Mouse (Mus musculus) Muller cell, postnatal 12 days (primary cell): Measurements from ENCODE around the gene 4930451I11Rik.
A peak's percentile ranks its signal among the peaks of the same experiment; 100 is the strongest.

ENCODE experiments used
- DNase-seq: peaks from one replicate; pipeline ENCODE4 v3.0.0-alpha.2; 2015; ENCODE audit errors: inconsistent ontology term

4930451I11Rik gene

DNA sequence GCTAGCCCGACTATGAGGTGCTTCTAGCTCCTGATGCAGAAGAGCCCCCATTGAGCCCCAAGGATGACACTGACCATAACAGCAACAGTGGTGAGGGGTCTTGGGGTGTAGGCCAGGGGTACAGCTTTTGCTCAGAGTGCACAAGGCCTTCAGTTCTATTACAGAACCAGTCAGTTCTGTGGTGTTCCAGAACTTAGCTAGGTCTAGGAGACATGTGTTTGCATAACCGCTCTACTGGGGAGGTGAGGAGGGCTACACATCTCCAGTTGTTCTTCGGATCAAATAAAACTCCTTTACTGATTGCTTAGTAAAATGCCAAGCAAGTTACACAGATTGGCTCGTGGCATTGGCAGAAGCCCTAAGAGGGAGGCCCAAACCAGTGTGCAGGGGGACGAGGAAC, at the start of gene 4930451I11Rik:
TSS of gene 4930451I11Rik (minus strand) at position 101 of the 400 bp plus-strand sequence.
- no peak for DNase-seq

DNA sequence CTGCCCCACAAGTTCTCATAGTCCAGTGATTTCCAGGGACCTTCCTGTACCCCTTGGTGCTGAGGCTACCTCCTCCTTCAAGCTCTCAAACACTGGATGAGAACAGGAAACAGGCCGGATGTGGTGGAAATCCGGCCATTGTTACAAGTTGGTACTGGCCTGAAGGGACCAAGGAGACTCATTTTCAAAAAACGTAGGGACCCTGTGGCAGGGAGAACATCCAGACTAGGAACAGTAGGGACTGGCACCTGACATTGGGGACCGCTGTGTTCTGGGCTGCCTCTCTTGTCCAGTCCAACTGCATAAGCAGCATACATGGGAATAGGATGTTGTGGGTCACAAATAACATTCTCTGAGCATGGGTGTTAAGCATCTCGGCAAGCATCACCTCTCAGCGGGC, 49.6 kb upstream of the 4930451I11Rik start:
- DNase-seq: no peak

DNA sequence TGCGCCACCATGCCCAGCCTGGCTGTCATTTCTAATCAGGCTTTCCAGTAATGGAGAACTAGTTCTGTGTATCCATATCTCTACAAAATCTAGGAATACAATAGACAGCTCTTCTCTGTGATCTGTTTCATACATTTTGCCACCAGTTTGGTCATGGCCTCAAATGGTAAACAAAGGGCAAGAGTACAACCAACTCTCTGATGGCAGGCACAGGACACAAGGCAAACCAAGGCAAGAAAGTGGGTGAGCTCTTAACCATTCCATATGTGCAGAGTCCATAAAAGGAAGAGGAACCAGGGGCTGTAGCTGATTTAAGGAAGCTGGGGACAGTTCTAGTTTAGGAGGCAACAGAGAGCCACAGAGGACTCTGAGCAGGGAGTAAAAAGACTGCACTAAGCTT, 45.8 kb upstream of the 4930451I11Rik start:
- no peak for DNase-seq

DNA sequence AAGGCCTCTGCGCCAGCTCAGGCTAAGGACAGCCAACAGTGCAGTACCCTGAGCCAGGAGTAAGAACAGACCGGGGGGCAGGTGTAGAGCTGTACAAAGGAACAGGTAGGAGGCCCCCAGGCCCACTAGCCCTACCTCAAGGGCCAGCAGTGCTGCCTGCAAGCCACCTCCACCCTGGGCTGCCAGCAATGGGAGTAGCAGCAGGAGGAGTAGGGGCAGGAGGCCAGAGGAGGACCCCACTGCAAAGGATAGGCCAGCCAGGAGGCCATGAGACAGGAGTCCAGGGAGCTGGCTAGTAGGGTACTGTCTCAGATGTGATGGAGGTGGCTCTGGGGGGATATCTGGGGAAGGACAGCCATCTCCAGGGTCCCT, 39.1 kb upstream of the 4930451I11Rik start:
- DNase-seq: no peak

DNA sequence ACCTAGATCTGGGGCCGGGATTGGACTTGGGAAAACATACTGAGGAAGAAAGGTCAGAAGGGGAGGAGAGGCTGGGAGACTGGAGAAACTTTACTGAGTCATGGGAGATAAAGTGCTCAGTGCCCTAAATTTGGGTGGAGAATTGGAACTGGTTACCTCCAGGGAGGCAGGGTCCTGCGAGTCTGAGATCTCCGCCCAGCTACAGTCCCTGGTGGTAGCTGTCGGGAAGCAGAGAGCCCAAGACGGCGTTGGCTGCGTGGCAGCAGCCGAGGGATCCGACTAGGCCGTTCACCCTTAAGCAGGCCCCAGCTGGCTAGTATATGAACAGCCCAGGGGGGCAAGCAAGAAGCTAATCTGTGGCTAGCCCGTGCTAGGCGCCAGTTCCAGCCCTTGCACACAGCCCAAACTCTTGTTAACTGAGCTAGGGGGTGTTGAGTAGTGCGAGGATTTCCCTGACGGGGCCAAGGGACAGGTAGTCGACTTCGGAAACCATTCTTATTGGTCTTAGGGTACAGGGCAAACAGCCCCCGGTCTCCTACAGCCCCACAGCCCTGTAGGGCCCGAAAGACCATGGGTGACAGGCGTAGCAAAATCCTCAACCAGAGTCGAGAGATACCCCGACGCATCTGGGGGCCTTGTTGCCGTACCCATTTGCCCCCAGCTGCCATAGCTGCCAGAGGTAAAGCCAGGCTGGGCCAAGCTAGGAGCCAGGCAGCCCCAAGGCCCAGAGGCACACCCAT, 38.5 kb upstream of the 4930451I11Rik start:
- no peak for DNase-seq

DNA sequence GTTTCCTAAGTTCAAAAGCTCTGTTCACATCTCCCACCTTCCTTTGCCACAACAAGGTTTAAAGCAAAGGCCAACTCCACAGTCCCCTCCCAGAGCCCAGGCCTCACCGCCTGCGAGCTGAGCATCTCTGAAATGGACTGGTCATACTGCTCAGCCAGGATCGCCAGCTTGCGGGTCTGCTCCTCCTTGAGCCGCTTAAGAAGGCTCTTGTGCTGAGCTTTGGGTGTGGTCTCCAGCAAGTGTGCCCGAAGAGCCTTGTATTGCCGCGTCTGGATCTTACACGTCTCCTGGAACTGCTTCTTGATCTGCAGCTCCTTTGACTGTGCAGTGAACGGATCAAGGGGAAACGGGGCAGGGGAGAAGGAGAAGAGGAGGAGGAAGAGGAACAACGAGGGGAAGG, 36.6 kb upstream of the 4930451I11Rik start:
- no peak for DNase-seq

DNA sequence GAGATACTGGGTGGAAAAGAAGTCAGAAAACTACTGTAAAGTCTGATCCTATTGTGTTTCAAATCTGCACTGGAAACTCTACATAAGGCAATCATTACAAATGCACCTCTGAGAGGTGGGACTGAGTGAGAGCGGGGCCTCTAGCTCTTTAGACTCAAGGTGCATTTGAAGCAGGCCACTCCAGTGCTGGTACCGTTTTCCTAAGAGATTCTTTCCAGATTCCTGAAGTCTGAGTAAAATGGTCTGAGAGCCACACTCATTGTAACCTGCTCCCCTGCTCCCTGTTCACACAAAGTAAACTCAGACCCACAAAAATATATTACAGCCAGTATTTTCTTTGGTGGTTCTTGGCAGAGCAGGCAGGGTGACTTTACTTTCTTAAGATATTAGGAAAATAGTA, 36.1 kb upstream of the 4930451I11Rik start:
- no peak for DNase-seq

DNA sequence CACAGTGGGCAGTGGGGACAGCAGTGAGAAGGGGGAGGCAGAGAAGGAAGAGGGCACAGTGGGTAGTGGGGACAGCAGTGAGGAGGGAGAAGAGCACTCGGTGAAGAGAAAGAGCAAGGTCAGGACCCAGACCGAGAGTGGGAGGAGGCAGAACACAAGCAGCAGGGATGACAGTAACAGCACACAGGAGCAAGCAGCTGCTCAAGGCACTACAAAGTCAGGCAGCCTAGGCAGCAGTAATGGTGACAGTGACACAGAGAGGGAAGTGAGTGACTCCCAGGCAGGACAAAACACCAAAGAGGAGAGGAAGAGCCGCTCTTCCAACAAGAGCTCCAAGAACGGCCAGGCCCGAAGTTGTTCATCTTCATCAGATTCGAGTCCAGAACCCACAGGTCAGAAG, 32.4 kb upstream of the 4930451I11Rik start:
- DNase-seq: no peak

DNA sequence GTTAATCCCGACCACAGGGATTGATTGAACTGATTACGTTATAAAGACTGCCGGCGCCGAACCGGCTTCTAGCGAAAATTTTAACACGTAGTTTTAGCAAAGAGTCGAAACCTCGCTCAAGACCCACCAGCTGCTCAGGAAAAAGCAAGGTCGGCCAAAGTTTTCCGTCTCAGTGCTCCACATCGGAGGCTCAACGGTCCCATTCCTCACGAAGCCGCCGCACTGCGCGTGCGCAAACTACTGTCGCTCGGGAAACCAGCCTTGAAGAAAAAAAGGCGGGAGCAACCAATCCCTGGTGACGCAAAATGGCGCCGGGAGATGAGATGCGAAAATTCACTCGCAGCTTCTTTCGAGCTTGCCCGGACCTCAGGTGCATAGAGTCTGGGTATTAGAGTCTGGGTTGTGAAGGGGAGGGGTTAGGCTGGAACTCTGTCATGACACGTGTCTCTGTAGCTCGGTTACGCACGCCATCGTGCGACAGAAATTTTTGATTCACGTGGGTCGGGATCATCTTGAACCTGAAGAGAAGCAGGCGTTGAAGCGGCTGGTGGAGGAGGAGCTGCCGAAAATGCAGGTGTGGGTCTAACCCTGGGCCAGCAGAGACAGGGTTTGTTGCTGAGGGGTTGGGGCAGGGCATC, 30.8 kb upstream of the 4930451I11Rik start, which contains the start of gene Ino80e:
TSS of gene Ino80e (minus strand) at position 231 of the 638 bp plus-strand sequence.
- peak; percentile 92 for DNase-seq

DNA sequence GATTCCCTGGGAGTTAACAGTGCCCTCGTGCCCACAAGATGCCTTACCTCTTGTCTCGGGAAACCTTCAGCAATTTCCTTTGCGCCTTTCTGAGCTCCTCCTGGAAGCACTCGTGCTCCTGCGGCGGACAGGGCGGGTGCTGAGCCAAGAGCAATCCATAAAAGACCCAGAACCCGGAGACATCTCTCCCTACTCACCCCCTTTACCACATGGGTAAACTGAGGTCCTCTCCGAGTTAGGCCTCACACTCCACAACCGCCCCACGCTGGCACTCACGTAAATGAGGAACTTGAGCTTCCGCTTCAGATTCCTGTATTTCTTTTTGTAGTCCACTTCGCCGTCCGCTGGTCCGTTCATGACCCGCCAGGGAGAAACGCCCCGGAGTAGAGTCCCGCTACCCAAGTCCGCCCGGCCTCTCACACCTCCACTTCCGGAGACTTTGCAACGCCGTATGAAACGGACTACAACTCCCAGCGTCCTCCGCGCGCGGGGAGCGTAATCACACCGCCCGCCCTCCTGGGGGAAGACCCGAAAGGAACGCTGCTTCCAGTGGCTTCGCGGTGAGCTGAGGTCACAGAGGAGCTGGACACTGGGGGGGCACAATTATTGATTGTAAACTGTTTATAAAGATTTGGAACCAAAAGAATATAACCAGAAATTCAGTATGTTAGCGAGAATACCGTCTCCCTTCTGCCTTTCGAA, 30.1 kb upstream of the 4930451I11Rik start, which contains the start of gene Hirip3:
TSS of gene Hirip3 (plus strand) at position 544 of the 702 bp plus-strand sequence.
- peak; percentile 98 for DNase-seq

DNA sequence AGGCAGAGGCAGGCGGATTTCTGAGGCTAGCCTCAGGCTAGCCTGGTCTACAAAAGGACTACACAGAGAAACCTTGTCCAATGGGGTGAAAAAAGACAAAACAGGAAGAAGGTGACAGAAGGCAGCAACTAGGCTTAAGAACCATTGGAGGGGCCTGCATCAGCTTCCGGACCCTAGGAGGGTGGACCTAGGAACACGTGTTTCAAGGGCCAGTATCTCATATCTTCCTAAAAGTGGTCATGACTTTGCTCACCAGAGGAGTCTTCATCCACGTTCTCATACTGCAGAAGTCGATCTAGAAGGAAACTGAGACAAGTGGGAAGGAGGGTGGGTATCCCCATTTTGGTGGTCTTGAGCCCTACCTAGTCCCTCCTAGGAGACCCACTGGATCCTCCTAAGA, 29.5 kb upstream of the 4930451I11Rik start:
- DNase-seq: no peak

DNA sequence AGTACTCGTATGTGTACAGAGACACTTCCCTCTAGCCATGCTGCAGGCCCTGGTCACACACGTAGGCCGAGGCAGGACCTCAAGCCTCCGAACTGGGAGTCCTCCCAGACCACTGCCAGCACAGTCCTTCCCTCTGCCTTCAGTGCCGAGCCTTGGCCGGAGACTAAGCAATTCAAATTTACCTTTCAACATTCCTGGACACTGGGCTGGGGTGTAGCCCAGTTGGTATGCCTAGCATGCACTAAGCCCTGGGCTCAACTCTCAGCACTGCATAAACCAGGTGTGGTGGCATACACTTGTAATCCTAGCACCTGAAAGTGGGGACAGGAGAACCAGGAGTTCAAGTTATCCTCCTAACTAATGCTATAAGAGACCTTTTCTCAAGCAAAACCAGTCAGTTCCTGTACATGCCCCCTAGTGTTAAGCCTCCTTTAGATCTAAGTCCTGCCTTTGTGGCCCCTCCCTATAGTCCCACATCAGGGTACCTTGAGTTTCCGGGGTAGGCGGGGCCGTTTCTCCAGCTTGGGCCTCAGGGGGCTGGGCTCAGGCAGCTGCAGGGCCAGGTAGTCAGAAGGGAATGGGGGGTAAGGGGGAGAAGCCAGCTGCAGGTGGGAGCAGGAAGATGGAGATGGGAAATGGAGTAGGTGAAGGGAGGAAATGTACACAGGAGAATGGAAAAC, 25.4 kb upstream of the 4930451I11Rik start:
- DNase-seq: no peak

DNA sequence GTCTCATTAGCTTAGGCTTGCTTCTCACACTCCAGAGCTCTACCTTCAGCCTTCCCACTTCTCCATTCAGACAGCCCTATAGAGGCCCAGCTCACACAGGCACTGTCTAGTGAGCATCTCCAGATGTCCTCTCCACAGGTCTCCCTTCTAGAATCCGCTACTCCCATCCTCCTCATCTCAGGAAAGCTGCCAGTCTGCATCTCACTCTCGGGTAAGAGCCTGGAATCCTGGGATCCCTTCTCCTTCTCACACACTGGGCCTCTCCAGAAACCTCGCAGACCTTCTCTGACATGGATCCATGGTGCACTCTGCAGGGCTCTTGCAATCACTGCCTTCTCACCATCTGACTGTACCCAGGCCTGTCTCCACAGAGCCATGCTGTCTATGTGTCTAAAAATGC, 24.2 kb upstream of the 4930451I11Rik start:
- DNase-seq: no peak

DNA sequence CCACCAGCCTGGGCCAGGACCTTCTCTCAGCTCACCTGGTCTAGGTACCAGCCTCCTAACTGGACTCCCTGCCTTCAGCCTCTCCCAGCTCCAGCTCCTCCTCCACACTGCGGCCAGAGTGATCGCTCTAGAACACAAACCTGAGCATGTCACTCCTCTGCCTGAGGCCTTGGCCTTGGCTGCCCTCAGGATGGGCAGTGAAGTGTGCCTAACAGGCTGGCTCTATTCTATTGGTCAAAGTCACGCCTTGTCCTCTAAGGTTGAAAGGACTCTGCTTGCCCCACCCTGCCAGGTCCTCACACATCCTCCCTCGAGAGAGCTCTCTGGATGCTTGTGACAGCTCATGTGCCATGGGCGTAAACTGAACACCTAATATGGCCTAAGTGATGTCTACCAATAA, 22.0 kb upstream of the 4930451I11Rik start:
- no peak for DNase-seq

DNA sequence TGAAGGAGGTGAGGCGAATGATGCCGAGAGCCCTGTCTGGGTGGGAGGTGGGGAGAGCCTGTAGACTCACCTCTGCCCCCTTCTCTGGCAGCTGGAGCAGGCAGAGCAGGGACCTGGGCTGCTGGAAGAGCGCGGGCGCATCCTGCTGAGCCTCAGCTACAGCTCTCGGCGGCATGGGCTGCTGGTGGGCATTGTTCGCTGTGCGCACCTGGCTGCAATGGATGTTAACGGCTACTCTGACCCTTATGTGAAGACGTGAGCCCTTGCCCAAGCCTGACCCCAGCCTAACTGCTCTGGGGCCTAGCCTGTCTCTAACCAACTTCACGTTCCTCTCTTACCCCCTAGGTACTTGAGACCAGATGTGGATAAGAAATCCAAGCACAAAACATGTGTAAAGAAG, 19.8 kb upstream of the 4930451I11Rik start:
- DNase-seq: no peak

DNA sequence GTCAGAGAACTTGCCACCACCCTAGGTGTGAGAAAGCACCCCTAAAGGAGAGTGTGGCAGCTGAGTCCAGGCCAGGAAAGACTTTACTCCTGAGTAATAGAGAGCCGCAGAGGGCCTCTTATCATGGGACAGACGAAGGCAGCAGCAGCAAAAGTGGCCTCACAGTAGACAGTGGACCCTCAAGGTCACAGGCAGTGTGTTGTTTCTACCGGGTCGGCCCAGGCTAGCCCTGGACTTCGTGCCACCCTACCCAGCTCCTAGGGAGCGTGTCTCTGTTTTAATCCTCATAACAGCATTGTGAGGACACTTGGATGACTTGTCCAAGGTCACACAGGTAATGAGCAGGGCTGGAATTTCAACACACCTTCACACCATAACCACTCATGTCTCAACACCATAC, 18.7 kb upstream of the 4930451I11Rik start:
- no peak for DNase-seq

DNA sequence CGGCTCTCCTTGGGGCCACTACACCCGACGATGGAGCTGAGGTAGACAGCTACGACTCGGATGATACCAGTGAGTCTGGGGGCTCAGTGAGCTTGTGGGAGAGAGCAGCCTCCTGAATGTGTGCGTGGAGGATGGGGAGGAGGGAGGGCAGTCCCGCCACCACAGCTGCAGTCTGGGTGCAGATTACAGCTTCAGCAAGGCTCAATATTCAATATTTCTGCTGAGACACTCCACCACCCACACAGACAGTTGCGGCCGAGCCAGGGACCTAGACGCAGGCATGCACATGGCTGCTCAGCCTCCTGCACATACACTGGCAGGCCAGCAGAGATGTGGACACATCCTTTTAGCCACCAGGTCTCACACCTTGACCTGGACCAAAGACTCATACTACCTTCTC, 17.4 kb upstream of the 4930451I11Rik start:
- no peak for DNase-seq

DNA sequence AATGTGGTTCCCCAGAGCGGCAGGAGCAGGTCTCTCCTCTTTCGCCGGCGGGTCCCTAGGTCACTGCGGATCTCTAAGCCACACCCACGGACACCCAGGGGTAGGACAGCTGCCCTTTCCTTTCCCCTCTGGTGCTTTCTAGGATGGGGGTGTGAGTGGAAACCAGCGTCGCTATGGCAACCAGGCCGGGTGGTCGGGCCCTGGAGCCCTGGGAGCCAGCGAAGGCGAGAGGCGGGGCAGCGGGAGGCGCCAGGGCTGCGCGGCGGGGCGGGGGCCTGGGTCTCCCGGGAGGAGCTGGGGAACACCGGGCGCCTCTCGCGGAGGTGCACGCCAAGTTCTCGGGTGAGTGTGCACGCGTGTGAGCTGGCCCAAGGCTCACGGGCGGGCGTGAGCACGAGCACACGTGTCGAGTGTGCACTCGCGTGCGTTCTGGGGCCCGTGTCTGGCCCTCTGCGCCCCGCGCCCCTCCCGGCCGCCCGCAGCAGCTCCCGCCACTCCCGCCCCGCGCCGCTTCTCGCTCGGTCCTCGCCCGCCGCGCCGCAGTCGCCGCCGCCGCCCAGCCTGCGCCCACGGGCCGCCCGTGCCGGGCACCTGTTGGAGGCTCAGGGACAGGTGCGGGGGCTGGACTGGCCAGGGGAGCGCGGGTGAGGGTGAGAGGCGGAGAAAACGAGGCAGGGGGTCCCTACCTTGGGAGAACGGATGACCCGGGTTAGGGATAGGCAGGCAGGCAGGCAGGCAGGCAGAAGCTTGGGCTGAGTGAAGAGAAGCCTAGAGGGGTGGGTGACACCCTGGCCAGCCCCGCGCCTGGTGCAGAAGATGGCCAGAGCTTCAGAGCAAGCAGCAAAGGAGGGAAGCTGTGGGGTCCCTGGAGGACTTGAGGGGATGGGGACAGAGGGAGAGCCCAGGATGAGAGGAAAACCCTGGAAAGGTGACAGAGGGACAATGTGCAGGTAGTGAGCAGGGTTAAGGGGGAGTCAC, 16.3 kb upstream of the 4930451I11Rik start:
- peak; percentile 42 for DNase-seq

DNA sequence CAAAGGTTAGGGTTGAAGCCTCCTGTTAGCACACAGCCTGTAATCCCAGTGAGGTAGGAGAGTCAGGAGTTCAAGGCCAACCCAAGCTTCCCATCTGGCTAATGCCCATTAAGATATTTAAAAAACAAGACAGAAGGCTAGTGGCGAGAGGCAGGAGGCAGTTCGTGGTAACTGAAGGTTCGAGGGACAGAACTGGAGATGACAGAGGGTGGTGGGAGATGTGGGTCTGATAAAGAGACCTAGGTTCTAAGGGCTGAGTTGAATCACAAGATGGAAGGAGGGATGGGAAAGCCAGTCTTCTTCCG, 15.6 kb upstream of the 4930451I11Rik start, which contains the start of gene Doc2a:
TSS of gene Doc2a (plus strand) at position 301 of the 305 bp plus-strand sequence.
- no peak for DNase-seq

DNA sequence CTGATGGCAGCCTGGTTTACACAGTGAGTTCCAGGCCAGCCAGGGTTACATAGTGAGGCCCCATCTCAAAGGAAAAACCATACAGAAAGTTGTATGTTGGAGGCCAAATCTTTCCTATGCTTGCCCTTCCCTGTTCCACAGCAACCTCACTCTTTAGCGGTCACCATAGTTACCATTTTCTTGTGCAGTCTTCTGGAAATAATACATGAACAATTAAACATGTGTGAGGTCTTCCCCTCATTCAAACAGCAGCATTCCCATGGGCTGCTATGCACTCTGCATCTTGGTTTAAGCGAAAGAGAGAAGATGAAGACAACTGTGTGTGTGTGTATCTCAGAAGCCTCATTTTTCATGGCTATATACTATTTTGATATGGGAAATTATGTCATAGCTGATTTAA, 14.1 kb upstream of the 4930451I11Rik start:
- peak; percentile 35 for DNase-seq

DNA sequence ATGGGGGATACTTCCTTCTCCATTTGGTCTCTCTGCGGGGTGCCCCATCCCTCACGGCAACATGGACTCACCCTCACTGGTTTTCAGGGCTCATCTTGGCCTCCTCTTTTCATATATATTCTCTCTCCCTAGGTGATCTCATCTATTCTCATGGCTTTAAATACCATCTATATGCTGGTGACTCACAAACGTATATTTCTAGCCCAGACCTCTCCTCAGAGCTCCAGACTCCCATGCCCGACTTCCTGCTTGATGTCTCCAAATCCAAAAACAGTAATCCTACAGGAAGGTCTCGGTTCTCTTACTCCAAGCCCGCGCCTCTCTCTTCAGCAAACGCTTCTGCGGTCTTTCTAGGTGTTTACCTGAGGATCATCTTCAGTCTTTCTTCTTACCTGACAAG, 11.8 kb upstream of the 4930451I11Rik start:
- no peak for DNase-seq
